Mouse (Mus musculus): ENCODE data around the gene Itga11. TPM values are rescaled to one million over a fixed set of nuclear protein-coding genes. Genes with fewer than 3 reads are reported as not detected.

The Itga11 gene
- polyA plus RNA-seq, 1 experiment: not detected

- Histone ChIP-seq H3K4me3 (replicated peaks) (no peak overlapping the region), H3K36me3 (ENCODE audit: control insufficient read depth) (no peaks in the 10 kb centered on the region), H3K4me1 (ENCODE audit: control insufficient read depth) (no peaks in the 10 kb centered on the region), H3K9me3 (ENCODE audit: control insufficient read depth, low read length) (peaks cover 12% of the 10 kb centered on the region; the same call in 1 of the 2 replicates), H3K27me3 (ENCODE audit: control insufficient read depth) (no peaks in the 10 kb centered on the region)
- TF ChIP-seq GATA1 (IDR thresholded peaks at IDR 0.05; ENCODE audit: low read length) (no peak), TAL1 (IDR thresholded peaks at IDR 0.05; ENCODE audit: low read length) (no peak)
Measured at GRCm38 (mm10) chr9:62744558-62745275, 67.1 kb downstream of the Itga11 start.

- Histone ChIP-seq H3K4me3 (replicated peaks) (no peak overlapping the region), H3K4me1 (ENCODE audit: control insufficient read depth) (no peaks in the 10 kb centered on the region), H3K36me3 (ENCODE audit: control insufficient read depth) (no peaks in the 10 kb centered on the region), H3K9me3 (ENCODE audit: control insufficient read depth, low read length) (peaks cover 13% of the 10 kb centered on the region; the same call in 1 of the 2 replicates), H3K27me3 (ENCODE audit: control insufficient read depth) (no peaks in the 10 kb centered on the region)
- no peak for TF ChIP-seq TAL1 (IDR thresholded peaks at IDR 0.05; ENCODE audit: low read length)
- no peak for TF ChIP-seq GATA1 (IDR thresholded peaks at IDR 0.05; ENCODE audit: low read length)
Measured at GRCm38 (mm10) chr9:62746646-62747045, 69.0 kb downstream of the Itga11 start.

GRCm38 (mm10) chr9:62749666-62750065 is 72.0 kb downstream of the Itga11 start:
- H3K36me3 ChIP-seq (ENCODE audit: control insufficient read depth): no peaks in the 10 kb centered on the region
- TF ChIP-seq TAL1 (IDR thresholded peaks at IDR 0.05; ENCODE audit: low read length) (no peak), GATA1 (IDR thresholded peaks at IDR 0.05; ENCODE audit: low read length) (no peak)
- H3K9me3 ChIP-seq (ENCODE audit: control insufficient read depth, low read length): peaks cover 13% of the 10 kb centered on the region; the same call in 1 of the 2 replicates
- H3K4me1 ChIP-seq (ENCODE audit: control insufficient read depth): no peaks in the 10 kb centered on the region
- H3K4me3 ChIP-seq (replicated peaks): no peak overlapping the region
- no peaks in the 10 kb centered on the region for H3K27me3 ChIP-seq (ENCODE audit: control insufficient read depth)

- H3K36me3 ChIP-seq (ENCODE audit: control insufficient read depth): no peaks in the 10 kb centered on the region
Measured at GRCm38 (mm10) chr9:62750381-62750780, 72.8 kb downstream of the Itga11 start.

GRCm38 (mm10) chr9:62758288-62758687 is 80.7 kb downstream of the Itga11 start:
- no peaks in the 10 kb centered on the region for H3K9me3 ChIP-seq (ENCODE audit: control insufficient read depth, low read length)
- no peaks in the 10 kb centered on the region for H3K4me1 ChIP-seq (ENCODE audit: control insufficient read depth)
- no peaks in the 10 kb centered on the region for H3K36me3 ChIP-seq (ENCODE audit: control insufficient read depth)
- no peaks in the 10 kb centered on the region for H3K27me3 ChIP-seq (ENCODE audit: control insufficient read depth)
- H3K4me3 ChIP-seq (replicated peaks): no peak overlapping the region
- TF ChIP-seq GATA1 (IDR thresholded peaks at IDR 0.05; ENCODE audit: low read length) (no peak), TAL1 (IDR thresholded peaks at IDR 0.05; ENCODE audit: low read length) (no peak)

More at GRCm38 (mm10) chr9:62750381-62750780, 72.8 kb downstream of the Itga11 start:
- no peaks in the 10 kb centered on the region for H3K4me1 ChIP-seq (ENCODE audit: control insufficient read depth)
- H3K9me3 ChIP-seq (ENCODE audit: control insufficient read depth, low read length): peaks cover 13% of the 10 kb centered on the region; the same call in 1 of the 2 replicates
- H3K4me3 ChIP-seq (replicated peaks): no peak overlapping the region
- H3K27me3 ChIP-seq (ENCODE audit: control insufficient read depth): no peaks in the 10 kb centered on the region
- TF ChIP-seq TAL1 (IDR thresholded peaks at IDR 0.05; ENCODE audit: low read length) (no peak), GATA1 (IDR thresholded peaks at IDR 0.05; ENCODE audit: low read length) (no peak)

- Histone ChIP-seq H3K4me1 (ENCODE audit: control insufficient read depth) (no peaks in the 10 kb centered on the region), H3K9me3 (ENCODE audit: control insufficient read depth, low read length) (no peaks in the 10 kb centered on the region), H3K27me3 (ENCODE audit: control insufficient read depth) (no peaks in the 10 kb centered on the region), H3K36me3 (ENCODE audit: control insufficient read depth) (no peaks in the 10 kb centered on the region), H3K4me3 (replicated peaks) (no peak overlapping the region)
- TF ChIP-seq GATA1 (IDR thresholded peaks at IDR 0.05; ENCODE audit: low read length): no peak
- TF ChIP-seq TAL1 (IDR thresholded peaks at IDR 0.05; ENCODE audit: low read length): no peak
Measured at GRCm38 (mm10) chr9:62759601-62760000, 82.0 kb downstream of the Itga11 start.

- Histone ChIP-seq H3K36me3 (ENCODE audit: control insufficient read depth) (no peaks in the 10 kb centered on the region), H3K9me3 (ENCODE audit: control insufficient read depth, low read length) (no peaks in the 10 kb centered on the region), H3K27me3 (ENCODE audit: control insufficient read depth) (no peaks in the 10 kb centered on the region), H3K4me3 (replicated peaks) (no peak overlapping the region), H3K4me1 (ENCODE audit: control insufficient read depth) (no peaks in the 10 kb centered on the region)
- TF ChIP-seq TAL1 (IDR thresholded peaks at IDR 0.05; ENCODE audit: low read length): no peak
- TF ChIP-seq GATA1 (IDR thresholded peaks at IDR 0.05; ENCODE audit: low read length): no peak
Measured at GRCm38 (mm10) chr9:62763478-62763877, 85.9 kb downstream of the Itga11 start.

- H3K9me3 ChIP-seq (ENCODE audit: control insufficient read depth, low read length): no peaks in the 10 kb centered on the region
- no peaks in the 10 kb centered on the region for H3K36me3 ChIP-seq (ENCODE audit: control insufficient read depth)
- no peaks in the 10 kb centered on the region for H3K4me1 ChIP-seq (ENCODE audit: control insufficient read depth)
- no peak for TF ChIP-seq GATA1 (IDR thresholded peaks at IDR 0.05; ENCODE audit: low read length)
- no peak for TF ChIP-seq TAL1 (IDR thresholded peaks at IDR 0.05; ENCODE audit: low read length)
- H3K4me3 ChIP-seq (replicated peaks): no peak overlapping the region
- no peaks in the 10 kb centered on the region for H3K27me3 ChIP-seq (ENCODE audit: control insufficient read depth)
Measured at GRCm38 (mm10) chr9:62765346-62765745, 87.7 kb downstream of the Itga11 start.

- Histone ChIP-seq H3K36me3 (ENCODE audit: control insufficient read depth) (no peaks in the 10 kb centered on the region), H3K27me3 (ENCODE audit: control insufficient read depth) (no peaks in the 10 kb centered on the region)
- no peak for TF ChIP-seq TAL1 (IDR thresholded peaks at IDR 0.05; ENCODE audit: low read length)
- no peak for TF ChIP-seq GATA1 (IDR thresholded peaks at IDR 0.05; ENCODE audit: low read length)
Measured at GRCm38 (mm10) chr9:62767464-62767863, 89.8 kb downstream of the Itga11 start.

More at GRCm38 (mm10) chr9:62767464-62767863, 89.8 kb downstream of the Itga11 start:
- H3K9me3 ChIP-seq (ENCODE audit: control insufficient read depth, low read length): no peaks in the 10 kb centered on the region
- no peak overlapping the region for H3K4me3 ChIP-seq (replicated peaks)
- H3K4me1 ChIP-seq (ENCODE audit: control insufficient read depth): no peaks in the 10 kb centered on the region

All from erythroblast, embryonic 14.5 days (primary cell).